Mouse (Mus musculus) hindbrain, embryonic 14.5 days (tissue): ENCODE measurements around the gene Zfp354c. TPM values are rescaled to one million over a fixed set of nuclear protein-coding genes. Genes with fewer than 3 reads are reported as not detected.

Experiments
- polyA plus RNA-seq: library from polyadenylated mRNA; unstranded; fragments of >200 nt; fragmentation: Nextera tagmentation; extraction: Ambion mirVana; gene quantifications from 2 replicates; pipeline ENCODE4 v1.2.1, GENCODE M21; 2014

Gene Zfp354c
- polyA plus RNA-seq, 1 experiment from 2014 or later, result 71.9 TPM

Other genes with a start within 250 kb of the Zfp354c start
- 6.3 and 6.8 TPM in 2 replicates for gene Adamts2, start 225.6 kb downstream of the Zfp354c start, polyA plus RNA-seq
- 1.7 TPM in 2 replicates for gene Zfp879, start 13.8 kb upstream of the Zfp354c start, polyA plus RNA-seq
- gene Grm6, start 23.0 kb upstream of the Zfp354c start, polyA plus RNA-seq, result not detected in 2 replicates
- gene Zfp454, start 59.9 kb upstream of the Zfp354c start, polyA plus RNA-seq, result 9.9 and 14.4 TPM in 2 replicates
- gene Zfp2, start 88.4 kb upstream of the Zfp354c start, polyA plus RNA-seq, result 46.5 and 50.9 TPM in 2 replicates
- 5.1 and 5.5 TPM in 2 replicates for gene Zfp354b, start 103.9 kb upstream of the Zfp354c start, polyA plus RNA-seq
- not detected in 2 replicates for gene 4933414I15Rik, start 116.0 kb upstream of the Zfp354c start, polyA plus RNA-seq
- gene Prop1, start 126.0 kb upstream of the Zfp354c start, polyA plus RNA-seq, result not detected in 2 replicates
- gene Olfr1378, start 138.8 kb upstream of the Zfp354c start, polyA plus RNA-seq, result not detected in 2 replicates
- not detected in 2 replicates for gene Olfr1377, start 154.2 kb upstream of the Zfp354c start, polyA plus RNA-seq
- gene Olfr51, start 175.9 kb upstream of the Zfp354c start, polyA plus RNA-seq, result not detected in 2 replicates
- not detected in 2 replicates for gene Olfr54, start 186.5 kb upstream of the Zfp354c start, polyA plus RNA-seq
- gene Olfr1375, start 220.4 kb upstream of the Zfp354c start, polyA plus RNA-seq, result not detected in 2 replicates
- 12.4 and 16.7 TPM in 2 replicates for gene Zfp354a, start 231.5 kb upstream of the Zfp354c start, polyA plus RNA-seq